Mouse (Mus musculus) left cerebral cortex, adult 8-10 months (tissue): ENCODE results near the gene Lmntd1. TPM values are rescaled to one million over a fixed set of nuclear protein-coding genes. Genes with fewer than 3 reads are reported as not detected.

Experiments used
- DNase-seq, 2 experiments: peaks; one replicate each; pipeline ENCODE4 v3.0.0; 2022; ENCODE audit warnings: low spot score in 2 of 2
- total RNA-seq, 4 experiments: library from RNA; stranded (reverse); gene quantifications; 2 replicates each; pipeline ENCODE4 v1.2.4; 2022

The Lmntd1 gene
- total RNA-seq, 4 experiments from 2014 or later = 2.1 to 3.5 (median 2.7) TPM

GRCm38 (mm10) chr6:145382586-145383380, 231.3 kb downstream of the Lmntd1 start:
- DNase-seq = no peak

- no peak for DNase-seq
Measured at GRCm38 (mm10) chr6:145380961-145381360, 233.2 kb downstream of the Lmntd1 start.

- DNase-seq = no peak
Measured at GRCm38 (mm10) chr6:145379175-145379574, 234.9 kb downstream of the Lmntd1 start.

- no peak for DNase-seq
Measured at GRCm38 (mm10) chr6:145378689-145379088, 235.4 kb downstream of the Lmntd1 start.

- no peak for DNase-seq
Measured at GRCm38 (mm10) chr6:145374372-145374771, 239.7 kb downstream of the Lmntd1 start.

GRCm38 (mm10) chr6:145373712-145374221, 240.4 kb downstream of the Lmntd1 start:
- peak; percentile 36 to 92 for DNase-seq

- DNase-seq = no peak
Measured at GRCm38 (mm10) chr6:145372066-145372465, 242.1 kb downstream of the Lmntd1 start.

GRCm38 (mm10) chr6:145371586-145371985, 242.5 kb downstream of the Lmntd1 start:
- no peak for DNase-seq

GRCm38 (mm10) chr6:145370302-145370701, 243.8 kb downstream of the Lmntd1 start:
- no peak for DNase-seq

GRCm38 (mm10) chr6:145369290-145369689, 244.8 kb downstream of the Lmntd1 start:
- DNase-seq = no peak

GRCm38 (mm10) chr6:145366488-145366887, 247.6 kb downstream of the Lmntd1 start:
- DNase-seq = no peak

- DNase-seq = no peak
Measured at GRCm38 (mm10) chr6:145363698-145364097, 250.4 kb downstream of the Lmntd1 start.

GRCm38 (mm10) chr6:145361109-145361694, 252.9 kb downstream of the Lmntd1 start:
- no peak for DNase-seq

GRCm38 (mm10) chr6:145359470-145360430, 254.4 kb downstream of the Lmntd1 start:
- peak in 1 of 2 experiments; percentile 18 for DNase-seq

- DNase-seq = no peak
Measured at GRCm38 (mm10) chr6:145358001-145358400, 256.1 kb downstream of the Lmntd1 start.

- DNase-seq = no peak
Measured at GRCm38 (mm10) chr6:145353806-145354205, 260.3 kb downstream of the Lmntd1 start.

GRCm38 (mm10) chr6:145352705-145353104, 261.4 kb downstream of the Lmntd1 start:
- no peak for DNase-seq

- no peak for DNase-seq
Measured at GRCm38 (mm10) chr6:145348196-145348915, 265.8 kb downstream of the Lmntd1 start.

GRCm38 (mm10) chr6:145347641-145348040, 266.5 kb downstream of the Lmntd1 start:
- no peak for DNase-seq

GRCm38 (mm10) chr6:145346789-145347557, 267.1 kb downstream of the Lmntd1 start:
- DNase-seq = no peak
